Mouse (Mus musculus) kidney, adult 11 months (tissue): Measurements from ENCODE around the gene Sh3bp5l.
"Not testable (repeated sequence)": the region's sequence is repeated elsewhere in the genome, so short reads cannot be mapped to it uniquely, and the experiment has no call there.

ENCODE experiments used
- DNase-seq: peaks from one replicate; pipeline ENCODE4 v3.0.0; 2022

Sh3bp5l gene

DNA sequence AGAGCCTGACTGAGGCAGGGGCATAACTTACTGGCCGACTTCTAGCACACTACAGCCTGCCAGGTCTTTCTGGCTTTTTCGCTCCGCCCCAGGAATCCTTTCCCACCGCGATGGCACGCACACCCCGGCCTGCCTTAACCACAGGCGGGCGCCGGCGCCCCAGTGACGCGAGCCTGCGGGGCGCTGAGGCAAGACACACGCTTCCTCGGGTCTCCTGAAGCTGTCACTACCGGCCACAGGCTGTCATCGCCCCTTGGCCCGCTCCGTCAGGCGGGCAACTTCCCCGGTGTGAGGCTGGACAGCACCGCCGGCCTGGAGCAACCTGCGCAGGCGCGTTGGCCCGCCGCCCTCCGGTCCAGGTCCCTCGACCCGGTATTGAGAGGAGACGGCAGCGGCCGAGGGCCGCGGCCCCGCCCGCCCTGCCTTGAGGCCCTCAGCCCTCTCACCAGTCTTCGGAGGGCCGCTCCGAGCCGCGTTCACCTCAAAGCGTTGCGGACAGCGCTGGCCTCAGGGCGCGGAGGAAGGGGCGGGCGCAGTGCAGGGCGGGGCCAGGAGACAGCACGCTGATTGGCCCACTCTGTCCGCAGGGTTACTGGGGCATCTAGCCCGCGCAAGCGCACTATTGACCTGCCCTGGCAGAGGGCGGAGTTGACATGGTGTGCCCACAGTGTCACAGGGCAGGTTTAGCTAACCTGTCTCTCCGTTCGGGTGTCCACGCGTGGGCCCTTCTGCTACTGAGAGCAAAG, 7.5 kb upstream of the Sh3bp5l start:
- DNase-seq: peak; percentile 98

DNA sequence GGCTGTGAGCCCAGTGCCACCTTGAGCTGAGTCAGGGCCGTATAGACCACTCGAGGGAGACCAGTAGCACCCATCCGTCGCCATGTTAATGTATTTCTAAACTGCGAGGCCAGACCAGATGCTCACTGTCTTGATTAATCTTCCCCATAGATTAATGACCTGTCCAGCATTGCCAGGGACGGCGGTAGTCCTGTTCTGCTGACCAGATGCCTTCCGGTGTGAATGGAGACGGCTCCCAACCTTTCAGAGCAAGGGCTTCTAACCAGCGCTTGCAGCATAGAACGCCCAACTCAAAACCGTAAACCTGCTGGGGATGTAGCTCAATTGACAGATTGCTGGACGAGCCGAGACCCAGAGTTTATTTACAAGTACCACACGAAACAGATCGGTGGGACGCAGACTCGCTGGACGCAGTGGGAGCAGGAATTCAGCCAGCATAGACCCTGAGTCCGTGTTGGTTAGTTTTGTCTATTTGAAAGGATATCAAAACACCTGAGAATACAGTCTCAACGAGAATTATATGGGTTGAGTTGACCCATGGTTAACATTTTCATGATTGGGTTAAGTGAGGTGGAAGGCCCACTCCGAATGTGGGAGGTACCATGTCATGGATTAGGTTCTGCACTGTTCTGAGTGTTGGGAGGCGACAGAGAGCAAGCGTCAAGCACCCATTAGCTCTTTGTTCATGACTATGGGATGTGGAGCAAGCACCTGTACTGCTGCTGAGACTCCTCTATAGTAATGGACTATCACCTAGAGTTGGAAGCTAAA, 6.8 kb upstream of the Sh3bp5l start:
- no peak for DNase-seq

DNA sequence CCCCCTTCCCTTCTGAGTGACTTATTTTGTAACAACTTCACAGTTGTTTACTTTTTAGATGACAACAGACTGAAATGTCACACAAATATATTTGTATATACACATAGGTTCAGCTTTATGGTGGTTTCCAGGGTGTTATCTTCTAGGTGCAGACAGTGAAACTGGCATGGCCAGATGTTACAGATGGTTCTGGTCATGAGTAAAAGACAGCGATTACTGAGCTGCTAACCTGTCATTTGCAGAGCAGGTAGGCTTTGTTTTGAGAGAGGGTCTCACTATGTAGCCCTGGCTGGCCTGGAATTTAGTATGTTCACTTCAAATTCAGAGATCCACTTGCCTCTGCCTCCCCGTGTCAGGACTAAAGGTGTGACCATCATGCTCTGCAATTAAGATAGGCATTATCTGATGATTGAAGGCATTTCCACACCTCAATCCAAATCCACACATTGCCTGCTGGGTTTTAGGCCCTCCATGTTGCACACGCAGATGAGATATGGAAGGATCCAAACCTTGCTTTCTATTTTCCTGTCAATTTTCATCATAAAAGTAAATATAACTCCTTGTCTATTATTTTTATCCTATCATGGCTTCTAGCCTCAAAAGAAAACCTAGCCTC, 5.8 kb upstream of the Sh3bp5l start:
- DNase-seq: no peak

DNA sequence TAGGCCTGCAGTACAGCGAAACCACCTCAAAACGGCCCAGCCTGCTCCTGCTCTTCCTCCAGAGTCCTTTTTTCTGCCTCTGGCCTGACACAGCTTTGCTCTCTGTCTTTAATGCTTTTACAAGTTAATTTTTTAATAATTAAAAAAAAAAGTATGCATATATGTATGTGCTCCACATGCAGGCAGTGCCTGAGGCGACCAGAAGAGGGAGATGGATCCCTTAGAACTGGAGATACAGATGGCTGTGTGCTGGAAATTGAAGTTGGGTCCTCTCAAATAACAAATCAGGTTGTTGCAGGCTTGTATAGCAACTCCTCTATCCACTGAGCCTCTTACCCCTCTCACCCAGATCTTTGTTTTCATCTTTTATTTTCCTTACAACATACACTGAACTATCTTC, 3.7 kb upstream of the Sh3bp5l start:
- DNase-seq: no peak

DNA sequence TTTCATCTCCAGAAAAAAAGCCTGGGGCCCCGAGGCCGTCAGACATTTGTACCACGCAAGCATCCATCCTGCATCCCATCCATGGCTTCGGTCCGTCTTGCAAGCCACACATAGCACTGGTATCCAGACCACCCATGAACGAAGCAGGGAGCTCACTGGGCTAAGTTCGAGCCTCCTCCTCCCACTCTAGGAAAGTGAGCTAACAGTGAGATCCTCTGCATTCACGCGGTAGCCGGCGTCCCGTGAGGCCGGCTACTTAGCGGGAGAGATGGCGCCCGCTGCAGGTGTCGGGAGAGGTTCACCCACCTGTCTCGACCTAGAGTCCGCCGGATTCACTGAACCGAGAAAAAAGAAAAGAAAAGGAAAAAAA, 633 bp upstream of the Sh3bp5l start:
- no peak for DNase-seq

DNA sequence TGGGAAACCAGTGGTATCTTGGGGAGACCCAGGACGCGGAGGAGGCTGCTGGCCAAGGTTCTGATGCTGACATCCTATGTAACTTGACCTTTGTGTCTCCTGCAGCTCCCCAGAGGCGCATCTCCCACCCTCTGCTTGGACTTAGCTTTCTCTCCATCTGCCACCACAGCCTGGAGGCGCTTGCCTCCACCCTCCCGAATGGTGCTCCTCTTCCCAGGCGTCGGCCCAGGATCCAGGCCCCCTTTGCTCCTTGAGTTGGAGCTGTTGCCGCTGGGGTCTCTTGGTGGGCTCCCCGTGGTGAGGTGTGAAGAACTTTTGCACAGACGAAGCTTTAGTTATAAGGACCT, 598 bp downstream of the Sh3bp5l start:
- DNase-seq: no peak

DNA sequence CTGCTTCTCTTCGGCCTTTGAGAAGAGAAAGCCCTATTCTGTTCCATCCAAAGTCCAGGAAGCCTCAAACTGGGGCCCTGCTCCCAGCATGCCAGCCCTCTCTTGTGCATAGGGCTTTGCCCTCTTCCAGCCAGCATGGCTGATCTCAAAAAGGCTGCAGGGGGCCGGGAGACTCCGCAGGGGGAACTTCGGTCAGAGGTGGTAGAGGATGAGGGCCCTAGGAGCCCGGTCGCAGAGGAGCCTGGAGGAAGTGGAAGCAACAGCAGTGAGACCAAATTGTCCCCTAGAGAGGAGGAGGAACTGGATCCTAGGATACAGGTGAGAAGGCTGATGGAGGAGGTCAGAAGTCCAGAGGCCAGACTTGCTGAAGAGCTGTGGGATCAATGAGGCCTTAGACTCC, 1.0 kb downstream of the Sh3bp5l start:
- no peak for DNase-seq

DNA sequence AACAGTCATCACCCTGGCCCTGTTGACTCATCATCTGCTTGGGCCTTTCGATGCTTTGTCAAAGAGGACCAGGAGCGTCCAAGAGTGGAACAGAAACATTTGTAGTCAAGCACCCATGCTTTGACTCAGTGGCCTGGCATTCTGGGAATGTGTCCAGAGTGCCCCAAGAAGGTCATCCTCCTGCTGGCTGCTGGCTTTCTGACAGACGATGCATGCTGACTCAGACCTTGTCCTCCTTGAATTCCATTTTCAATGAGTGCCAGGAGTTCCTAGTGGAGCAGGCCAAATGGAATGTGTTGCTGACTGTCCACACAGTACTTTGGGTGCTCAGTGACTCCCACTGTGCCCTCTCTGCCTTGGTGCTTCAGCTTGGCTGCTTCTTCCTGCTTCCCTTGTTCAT, 4.2 kb downstream of the Sh3bp5l start:
- peak; percentile 79 for DNase-seq

DNA sequence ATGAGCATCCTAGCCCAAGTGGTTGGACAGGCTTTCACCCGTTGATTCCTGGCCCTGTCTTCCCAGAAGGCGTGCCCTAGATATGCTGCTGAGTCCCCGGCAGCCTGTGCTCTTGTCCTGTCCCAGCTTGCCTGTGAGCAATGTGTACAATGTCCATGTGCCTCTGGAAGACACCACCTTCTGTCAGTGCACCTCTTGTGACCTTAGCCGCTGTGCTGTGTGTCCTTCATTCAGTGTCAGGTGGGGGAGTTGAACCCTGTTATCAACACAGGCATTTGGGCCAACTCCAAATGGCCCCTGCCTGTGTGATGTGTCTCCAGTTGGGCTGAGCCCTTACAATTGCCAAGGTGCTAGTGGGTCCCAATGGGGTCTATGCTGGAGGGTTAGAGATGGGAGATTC, 16.2 kb downstream of the Sh3bp5l start:
- no peak for DNase-seq

DNA sequence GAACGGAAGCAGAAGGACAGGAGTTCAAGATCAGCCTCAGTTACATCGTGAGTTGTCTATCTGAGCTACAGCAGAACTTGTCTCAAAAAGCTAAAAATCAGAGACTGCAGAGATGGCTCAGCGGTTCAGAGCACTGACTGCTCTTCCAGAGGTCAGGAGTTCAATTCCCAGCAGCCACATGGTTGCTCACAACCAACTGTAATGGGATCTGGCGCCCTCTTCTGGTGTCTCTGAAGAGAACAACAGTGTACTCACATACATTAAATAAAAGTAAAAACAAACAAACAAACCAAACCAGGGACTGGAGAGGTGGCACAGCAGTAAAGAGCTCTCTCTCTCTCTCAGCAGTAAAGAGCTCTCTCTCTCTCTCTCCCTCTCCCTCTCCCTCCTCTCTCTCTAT, 20.1 kb downstream of the Sh3bp5l start:
- DNase-seq: no peak

DNA sequence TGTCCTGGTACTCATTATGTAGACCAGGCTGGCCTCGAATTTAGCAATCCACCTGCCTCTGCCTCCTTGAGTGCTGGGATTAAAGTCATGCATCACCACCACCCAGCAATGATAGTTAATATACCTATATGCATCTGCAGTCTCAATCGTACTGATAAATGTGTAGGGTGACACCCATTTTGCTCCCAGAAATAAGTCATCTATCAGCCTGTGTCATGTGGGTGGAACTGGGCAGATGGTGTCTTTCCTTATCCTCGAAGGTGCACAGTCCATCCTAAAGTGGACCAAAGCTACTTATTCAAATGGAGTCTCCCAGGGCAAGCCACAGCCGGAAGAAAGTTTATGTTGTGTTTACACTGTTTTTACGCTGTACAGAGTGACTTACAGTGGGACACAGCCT, 20.7 kb downstream of the Sh3bp5l start:
- DNase-seq: no peak

DNA sequence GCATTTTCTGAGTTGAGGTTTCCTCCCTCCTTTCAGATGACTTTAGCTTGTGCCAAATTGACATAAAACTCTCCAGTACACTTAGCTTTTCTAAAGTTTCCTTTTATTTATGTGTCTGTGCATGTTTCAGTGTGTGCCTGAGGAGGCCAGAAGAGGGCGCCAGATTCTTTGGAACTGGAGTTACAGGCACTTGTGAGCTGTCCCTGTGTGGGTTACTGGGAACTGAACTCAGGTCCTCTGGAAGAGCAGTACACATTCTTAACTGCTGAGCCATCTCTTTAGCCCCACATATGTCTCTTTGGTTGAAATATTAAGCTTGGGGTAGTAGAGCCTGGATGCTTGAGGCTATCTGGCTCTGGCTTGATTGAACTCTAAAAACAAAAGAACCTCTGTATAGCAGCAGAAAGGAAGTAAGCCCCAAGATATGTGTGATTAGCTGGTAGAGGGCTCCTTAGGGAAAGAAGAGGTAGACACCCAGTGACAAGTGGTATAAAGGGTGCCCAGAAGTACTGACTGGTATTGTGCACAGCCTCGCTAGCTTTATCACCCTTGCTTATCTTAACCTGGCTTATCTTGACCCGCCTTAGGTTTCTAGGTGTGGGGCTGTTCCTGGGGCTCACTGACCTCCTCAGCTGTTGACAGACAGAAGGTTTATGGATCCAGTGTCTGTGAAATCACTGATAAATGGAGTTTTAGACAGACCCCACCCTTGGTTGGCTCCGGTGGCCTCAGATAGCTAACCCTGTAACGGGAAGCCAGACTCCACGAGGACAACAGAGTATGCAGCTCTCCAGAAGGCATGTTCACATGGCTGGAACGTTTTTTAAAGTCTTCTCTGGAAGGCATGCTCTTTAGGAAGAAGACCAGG, 22.4 kb downstream of the Sh3bp5l start:
- no peak for DNase-seq

DNA sequence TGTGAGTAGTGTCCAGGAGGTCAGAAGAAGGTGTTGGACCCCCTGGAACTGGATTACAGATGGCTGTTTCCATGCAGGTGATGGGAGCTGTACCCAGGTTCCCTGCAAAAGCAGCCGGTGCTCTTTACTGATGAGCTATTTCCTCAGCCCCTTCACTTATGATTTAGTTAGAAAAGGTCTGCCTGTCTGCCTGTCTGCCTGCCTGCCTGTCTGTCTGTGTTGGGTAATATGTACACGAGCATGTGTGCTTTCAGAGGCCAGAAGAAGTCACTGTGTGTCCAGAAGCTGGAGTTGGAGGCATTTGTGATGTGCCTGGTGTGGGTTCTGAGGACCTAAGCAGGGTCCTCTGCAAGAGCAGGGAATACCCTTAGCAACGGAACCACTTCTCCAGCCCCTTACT, 23.2 kb downstream of the Sh3bp5l start:
- DNase-seq: no peak

DNA sequence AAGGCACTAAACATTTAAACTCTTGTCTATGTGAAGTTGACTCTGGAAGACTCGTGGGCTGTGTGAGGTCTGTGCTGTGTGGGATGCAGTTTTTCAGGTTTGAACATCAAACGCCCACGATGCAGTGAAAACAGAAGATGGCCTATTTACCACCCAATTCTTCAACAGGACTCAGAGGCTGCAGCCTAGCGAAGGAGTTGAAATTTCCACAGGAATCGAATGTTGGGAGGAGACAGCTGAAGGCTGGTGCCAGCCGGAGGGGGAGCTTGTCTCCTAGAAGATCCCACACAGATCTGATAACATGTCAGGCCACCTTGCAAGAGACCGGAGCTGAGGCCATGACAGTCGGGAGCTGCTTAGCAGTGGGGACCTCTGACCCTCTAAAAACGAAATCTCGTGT, 24.0 kb downstream of the Sh3bp5l start:
- DNase-seq: no peak

DNA sequence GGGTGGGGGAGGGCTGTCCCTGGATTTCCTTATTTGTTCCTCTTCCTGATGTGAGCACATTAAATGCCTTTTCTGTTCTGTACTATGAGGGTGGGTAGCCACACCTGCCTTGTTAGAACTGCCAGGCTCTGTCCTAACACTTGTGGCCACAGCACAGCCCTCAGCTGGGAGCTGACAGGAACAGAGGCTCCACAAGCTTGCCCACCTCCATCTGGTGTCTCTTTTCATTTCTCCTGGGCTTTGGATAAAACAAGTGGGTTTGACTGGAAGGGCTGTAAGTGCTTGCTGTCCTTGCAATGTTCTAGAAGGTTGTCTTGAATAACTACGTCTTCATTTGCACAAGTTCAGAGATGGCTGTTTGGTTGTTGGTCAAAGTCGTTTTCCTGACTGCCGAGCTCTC, 24.4 kb downstream of the Sh3bp5l start:
- no peak for DNase-seq

DNA sequence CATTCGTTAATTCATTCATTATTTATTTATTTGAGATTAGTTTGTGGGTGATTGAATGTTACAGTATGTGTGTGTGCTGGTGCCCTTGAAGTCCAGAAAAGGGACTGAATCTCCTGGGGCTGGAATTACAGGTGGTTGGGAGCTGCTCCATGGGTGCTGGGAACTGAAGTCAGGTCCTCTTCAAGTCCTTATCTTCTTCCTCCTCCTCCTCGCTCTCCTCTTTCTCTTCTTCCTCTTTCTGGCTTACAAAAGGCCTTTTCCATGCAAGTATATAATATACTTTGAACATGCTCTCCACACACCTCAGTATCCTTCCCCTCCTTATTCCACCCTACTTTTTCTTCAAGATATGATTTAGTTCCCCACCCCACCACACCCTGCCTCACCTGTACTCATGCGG, 26.5 kb downstream of the Sh3bp5l start:
- DNase-seq: no peak

DNA sequence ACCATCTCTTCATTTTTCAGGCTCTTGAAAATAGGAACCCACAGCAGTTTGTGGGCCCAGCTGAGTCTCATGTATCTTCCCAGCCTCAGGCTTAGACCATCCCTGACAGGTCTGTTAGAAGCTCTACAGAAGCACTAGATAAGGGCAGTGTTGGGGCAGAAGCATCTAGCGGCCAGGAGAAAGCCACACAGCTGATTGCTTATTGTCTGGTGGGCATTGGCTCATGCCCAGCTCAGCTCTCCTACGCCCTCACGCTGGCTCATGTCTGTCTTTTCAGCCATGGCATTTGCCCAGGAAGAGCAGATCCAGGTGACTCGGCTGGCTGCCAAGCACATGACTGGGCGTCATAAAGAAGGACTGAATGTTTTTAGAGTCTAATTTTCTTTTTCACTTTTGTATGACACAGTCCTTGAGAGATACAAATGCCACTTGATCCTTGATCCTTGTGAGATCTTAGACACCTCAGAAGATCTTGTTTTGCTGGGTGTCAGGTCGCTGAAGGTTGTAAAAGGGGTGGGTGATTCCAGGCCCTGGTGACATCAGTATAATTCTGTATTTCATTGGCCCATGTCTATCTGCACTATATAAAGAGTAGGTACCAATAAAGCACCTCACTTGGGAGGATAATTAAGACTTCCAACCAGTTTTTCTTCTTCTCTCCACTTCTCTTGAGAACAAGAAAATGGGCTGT, 27.5 kb downstream of the Sh3bp5l start:
- DNase-seq: no peak

DNA sequence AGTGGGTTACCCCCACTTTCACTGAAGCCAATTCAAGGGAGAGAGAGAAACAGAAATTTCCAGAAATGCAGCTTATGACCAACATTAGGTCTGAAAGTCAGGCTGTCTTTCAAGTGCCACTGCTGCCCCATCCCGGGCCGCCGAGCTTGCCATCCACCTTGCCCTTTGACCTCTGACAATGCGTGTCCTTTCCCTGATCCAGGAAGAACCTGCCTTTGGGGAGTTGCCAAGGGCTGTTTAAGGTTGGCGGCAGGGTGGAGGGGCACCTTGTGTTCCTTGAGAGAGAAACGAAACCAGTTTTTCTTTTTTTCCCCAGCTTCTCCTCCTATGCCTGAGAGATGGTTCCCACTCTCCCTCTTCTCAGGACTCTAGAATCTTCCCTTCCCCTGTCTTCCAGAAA, 32.0 kb downstream of the Sh3bp5l start:
- not testable (repeated sequence) for DNase-seq

DNA sequence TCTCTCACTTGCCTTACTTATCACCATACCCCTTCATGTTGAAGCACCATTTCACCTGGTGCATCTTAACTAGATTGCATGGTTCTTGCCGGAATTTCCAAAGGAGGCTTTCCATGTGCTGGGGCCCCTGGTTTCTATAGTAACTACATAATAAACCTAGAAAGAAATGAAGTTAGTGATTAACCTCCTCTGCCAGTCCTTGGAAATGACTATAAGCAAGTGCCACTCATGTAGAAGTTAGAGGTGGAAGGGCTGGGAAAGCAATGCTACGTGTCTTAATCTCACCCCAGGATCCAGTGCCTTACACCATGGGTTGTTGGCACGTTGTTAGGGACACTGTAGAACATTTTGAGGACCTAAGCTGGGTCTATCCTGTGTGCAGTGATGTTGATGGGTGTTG, 33.9 kb downstream of the Sh3bp5l start:
- no peak for DNase-seq

DNA sequence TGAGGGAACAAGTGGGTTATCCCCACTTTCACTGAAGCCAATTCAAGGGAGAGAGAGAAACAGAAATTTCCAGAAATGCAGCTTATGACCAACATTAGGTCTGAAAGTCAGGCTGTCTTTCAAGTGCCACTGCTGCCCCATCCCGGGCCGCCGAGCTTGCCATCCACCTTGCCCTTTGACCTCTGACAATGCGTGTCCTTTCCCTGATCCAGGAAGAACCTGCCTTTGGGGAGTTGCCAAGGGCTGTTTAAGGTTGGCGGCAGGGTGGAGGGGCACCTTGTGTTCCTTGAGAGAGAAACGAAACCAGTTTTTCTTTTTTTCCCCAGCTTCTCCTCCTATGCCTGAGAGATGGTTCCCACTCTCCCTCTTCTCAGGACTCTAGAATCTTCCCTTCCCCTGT, 35.7 kb downstream of the Sh3bp5l start:
- not testable (repeated sequence) for DNase-seq

DNA sequence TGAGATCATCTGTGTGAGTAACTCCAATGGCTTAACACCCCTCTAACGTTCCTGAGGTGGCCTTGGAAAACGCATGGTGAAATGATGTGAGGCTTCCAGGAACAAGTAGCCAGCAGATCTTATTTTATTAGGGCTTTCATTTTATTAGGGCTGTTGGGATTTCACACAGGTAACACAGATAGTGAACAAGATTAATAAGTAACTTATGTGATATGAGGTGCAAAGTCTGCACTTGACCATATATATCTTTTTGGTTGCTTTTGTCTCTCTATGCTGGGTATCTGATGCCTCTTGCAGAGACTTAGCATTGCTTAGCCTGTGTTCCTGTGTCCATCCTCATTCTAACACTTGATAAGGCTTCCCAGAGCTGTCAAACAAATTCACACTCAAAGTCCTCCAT, 46.7 kb downstream of the Sh3bp5l start:
- DNase-seq: no peak

DNA sequence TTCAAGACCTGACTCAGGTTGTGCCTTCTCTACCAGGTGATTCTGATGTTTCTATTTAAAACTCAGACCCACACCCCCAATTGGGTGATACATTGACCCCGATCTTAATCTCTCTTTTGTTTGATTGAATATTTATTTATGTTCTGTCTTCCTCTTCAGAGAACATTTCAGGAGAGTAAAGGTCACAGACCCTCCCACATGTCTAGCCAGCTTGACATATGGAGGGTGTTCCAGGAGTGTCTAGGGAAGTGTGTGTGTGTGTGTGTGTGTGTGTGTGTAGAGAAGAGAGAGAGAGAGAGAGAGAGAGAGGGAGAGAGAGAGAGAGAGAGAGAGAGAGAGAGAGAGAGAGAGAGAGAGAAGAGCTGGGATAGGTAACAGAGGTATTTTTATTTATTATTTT, 47.2 kb downstream of the Sh3bp5l start:
- no peak for DNase-seq

DNA sequence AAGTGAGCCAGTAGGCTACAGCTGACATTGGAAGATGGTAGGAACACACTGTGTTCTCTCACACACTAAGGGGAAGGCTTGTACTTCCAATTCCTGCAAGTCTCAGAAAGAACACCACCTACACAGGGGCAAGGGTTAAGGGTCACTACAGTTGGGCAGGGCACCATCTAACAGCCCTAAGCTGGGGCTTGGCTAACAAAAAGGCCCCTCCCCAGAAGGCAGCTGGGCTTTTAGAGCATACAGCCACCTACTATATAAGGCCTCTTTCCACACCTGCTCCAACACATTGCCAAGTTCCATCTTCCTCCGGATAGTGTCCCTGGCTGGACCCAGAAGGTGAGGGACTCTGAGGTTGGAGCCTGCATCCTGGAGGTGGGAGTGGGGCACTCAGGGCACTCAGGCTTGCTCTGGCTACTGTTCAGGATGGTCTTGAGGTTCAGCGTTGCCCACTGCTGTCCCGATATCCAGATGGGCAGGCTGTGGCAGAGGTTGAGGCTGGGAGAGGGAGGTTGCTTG, 48.3 kb downstream of the Sh3bp5l start, which contains the start of gene Lypd8:
Lypd8 (plus strand) TSS at position 281 of the 516 bp plus-strand sequence.
- DNase-seq: no peak
